Mouse (Mus musculus): ENCODE data around the gene Nrxn3. TPM values are rescaled to one million over a fixed set of nuclear protein-coding genes. Genes with fewer than 3 reads are reported as not detected.

Nrxn3 gene
- polyA plus RNA-seq (2015; fragmentation: Nextera tagmentation; extraction: Ambion mirVana), result 1.9 and 3.2 TPM in 2 replicates

GRCm38 (mm10) chr12:88722691-88723070 lies at the start of gene Nrxn3:
TSS of gene Nrxn3 (plus strand) at chr12:88722876.

Small RNAs within 50 kb of the gene (microRNA-seq; reads per million reads assigned to microRNA genes)
- gene Gm23989 (not detected), gene Gm27313 (not detected)

Measured in urinary bladder, postnatal 0 days (tissue).